Mouse (Mus musculus) heart, postnatal 25 days (tissue): ENCODE results near the gene Olfr979. TPM values are rescaled to one million over a fixed set of nuclear protein-coding genes. Genes with fewer than 3 reads are reported as not detected.
"Not testable (repeated sequence)": the region's sequence is repeated elsewhere in the genome, so short reads cannot be mapped to it uniquely, and the experiment has no call there.

ENCODE experiments used
- DNase-seq: peaks from one replicate; pipeline ENCODE4 v3.0.0; 2022; ENCODE audit warnings: low spot score
- intact Hi-C: fragments of 180-260 bp; cut with DNase I; formaldehyde crosslinking; loops from one replicate; pipeline ENCODE4 v1.15.1; 2025
- total RNA-seq, 2 experiments: library from RNA; stranded (reverse); gene quantifications; 2 replicates each; pipeline ENCODE4 v1.2.3; 2021

Gene Olfr979
- total RNA-seq, result not detected

DNA sequence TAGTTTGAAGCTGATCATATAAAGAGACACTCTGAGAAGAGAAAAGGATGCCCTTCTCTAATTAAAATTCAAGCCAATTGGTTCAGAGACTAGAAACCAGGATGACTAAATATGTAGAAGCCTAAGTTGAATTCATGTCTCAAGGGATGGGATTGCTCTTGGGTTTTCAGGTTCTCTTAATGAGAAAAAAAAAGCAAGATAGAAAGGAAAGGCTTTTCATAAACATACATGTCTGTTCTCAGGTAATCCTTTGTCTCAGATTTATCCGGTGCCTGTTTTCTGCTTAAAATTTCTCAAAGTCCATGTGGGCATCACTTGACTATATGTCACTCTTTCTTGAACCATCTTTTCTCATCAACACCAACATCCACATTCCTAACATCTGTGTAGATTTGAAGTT lies at the start of gene Olfr979:
Gene Olfr979, minus strand, starts transcription at position 101 of the 400 bp plus-strand sequence.
- intact Hi-C loops, result no loop called here
- no peak for DNase-seq

DNA sequence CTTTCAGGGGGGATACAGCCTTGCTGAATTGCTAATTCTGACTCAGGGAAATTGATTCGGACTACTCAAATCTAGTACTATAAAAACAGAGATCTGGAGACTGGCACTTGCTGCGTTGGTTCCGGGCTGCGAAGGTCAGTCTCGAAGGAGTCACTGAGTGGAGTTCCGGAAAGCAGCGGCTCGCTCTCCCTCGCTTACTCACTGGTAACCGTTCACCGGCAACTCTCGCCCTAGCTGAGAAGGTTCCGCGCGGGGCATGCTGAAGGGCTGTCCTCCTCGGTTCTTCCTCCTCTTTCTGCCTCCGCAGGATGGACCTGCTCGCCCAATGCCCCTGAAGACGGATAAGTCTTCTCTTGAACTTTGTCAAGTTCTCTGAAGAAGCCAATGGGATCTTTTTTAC lies 46.9 kb upstream of the Olfr979 start:
- no peak for DNase-seq
- intact Hi-C loops, result no loop called here

DNA sequence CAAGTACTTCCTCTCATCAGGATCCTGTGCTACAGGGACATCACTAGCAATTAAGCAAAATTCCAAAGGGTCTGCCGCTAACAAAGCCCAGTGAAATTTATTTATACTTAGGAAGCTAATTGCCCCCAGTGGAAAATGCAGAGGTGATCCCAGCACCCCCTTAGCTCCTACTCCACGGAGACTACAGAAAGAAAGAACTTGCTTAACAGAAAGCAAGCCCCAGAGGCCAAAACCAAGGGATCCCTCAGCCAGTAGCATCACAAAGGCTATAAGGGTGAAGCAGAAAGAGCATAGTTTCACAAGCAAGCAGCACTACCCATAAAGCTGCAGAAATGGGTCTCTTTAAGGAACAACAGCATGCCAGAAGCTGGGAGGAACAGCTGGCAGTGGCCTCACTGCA lies 17.9 kb upstream of the Olfr979 start, which contains the start of gene Olfr981:
Gene Olfr981, plus strand, starts transcription at position 301 of the 400 bp plus-strand sequence.
- no peak for DNase-seq
- intact Hi-C loops, result no loop called here

DNA sequence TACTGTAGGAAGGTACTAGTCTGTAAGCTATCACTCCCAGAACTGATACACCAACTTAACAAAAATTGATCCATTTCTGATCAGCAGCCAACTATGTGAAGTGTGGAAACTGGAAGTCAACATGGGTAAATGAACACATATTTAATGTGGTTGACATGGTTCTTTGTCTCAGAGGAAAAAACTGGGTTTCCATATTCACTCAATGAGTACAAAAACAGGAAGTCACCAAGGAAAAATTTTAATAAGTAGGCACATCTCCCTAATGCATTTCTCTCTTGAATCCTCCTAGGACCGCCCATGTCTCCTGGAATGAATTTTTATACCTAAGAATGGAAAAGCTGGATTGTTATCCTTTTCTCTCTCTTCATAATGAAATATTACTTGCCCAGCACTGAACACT lies 6.2 kb upstream of the Olfr979 start, which contains the start of gene Olfr980:
Gene Olfr980, minus strand, starts transcription at position 101 of the 400 bp plus-strand sequence.
- intact Hi-C loops, result no loop called here
- no peak for DNase-seq

DNA sequence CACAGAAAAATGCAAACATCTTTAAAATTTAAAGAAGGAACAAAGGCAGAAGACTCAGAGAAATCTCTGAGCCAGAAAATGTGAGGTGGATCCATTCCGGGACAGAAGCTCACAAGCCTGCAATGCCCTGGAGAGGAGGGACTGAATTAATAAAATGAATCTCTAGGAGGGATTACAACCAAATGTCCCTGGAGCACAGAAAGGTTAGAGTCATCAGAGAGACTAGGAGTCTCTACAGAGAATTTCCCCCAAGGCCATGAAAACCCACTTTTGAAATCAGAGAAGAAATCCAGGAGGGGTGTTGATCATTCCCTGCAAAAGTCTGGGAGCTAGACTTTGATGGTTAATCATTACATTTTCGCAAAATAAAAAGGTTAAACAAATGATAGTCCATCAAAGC lies 11.5 kb downstream of the Olfr979 start, which contains the start of gene Olfr978:
Gene Olfr978, plus strand, starts transcription at position 301 of the 400 bp plus-strand sequence.
- DNase-seq, result no peak

DNA sequence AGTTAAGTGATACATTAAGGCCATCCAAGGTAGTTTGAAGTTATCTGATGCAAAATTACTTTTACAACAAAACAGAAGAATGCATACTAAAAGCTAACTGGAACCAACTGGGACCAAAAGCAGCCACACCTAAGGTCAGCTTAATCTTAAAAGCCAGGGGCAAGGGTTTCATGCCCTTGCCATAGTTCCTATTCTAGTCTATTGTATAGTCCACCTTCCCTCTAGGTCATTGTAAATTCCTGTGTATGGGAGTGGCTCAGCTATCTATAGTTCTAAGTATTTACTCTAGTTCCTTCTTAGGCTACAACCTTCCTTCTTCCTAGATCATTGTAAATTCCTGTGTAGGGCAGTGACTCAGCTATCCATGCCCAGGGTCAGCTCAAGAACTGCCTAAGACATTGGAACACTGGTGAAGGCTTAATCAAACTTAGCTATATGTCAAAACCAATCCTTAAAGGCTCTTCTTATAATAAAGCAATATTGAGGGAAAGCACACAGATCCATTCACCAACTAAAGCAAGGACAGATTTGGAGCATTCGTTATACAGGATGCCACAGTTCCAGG lies 26.6 kb downstream of the Olfr979 start:
- DNase-seq, intact Hi-C loops: not testable (repeated sequence)

More for the DNA sequence above, 11.5 kb downstream of the Olfr979 start, which contains the start of gene Olfr978:
- intact Hi-C loops, result no loop called here

DNA sequence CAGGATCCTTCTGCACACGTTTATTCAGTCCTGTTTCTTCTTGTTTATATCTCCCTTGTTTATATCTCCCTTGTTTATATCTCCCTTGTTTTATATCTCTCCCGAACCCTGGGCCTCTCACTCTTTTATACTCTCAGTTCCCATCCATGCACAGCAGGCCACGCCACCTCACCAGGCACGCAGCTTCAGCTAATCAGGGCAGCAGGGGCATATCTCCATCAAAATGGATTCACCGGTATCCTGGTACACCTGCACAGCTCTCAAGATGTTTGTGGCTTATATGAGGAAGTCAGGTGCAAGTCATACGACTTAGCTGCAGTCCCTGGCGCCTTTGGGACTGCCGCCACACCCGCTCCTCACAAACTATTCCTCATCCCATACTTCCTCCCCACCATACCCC lies 42.2 kb downstream of the Olfr979 start, which contains the start of gene Olfr976:
Gene Olfr976, minus strand, starts transcription at position 101 of the 400 bp plus-strand sequence.
- intact Hi-C loops, DNase-seq: not testable (repeated sequence)

DNA sequence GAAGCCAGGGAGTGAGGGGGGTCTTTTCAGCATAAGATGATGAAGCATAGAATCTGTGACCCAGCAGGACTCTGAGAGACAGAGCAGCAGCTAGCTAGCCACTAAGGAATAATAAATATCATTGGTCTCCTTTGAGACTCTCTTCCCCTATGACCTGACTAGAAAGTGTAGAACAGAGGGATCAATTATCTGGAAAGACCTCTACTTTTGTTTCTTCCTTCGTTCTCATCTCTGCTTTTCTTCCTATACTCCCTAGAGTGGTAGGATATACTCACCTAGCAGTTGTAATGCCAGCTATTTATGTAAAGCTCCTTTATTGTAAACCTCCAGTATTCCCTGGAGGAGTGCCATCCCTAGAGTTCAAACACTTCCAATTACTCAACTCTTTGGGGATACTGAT lies 51.3 kb downstream of the Olfr979 start, which contains the start of gene Olfr975:
Gene Olfr975, minus strand, starts transcription at position 101 of the 400 bp plus-strand sequence.
- DNase-seq, result no peak
- intact Hi-C loops, result no loop called here

Other genes with a start within 250 kb of the Olfr979 start
- not detected for gene Olfr968, start 220.2 kb downstream of the Olfr979 start, total RNA-seq
- not detected for gene Olfr969, start 212.5 kb downstream of the Olfr979 start, total RNA-seq
- gene Olfr970, start 194.6 kb downstream of the Olfr979 start, total RNA-seq, result not detected
- gene Olfr971, start 166.6 kb downstream of the Olfr979 start, total RNA-seq, result not detected
- gene Olfr972, start 137.0 kb downstream of the Olfr979 start, total RNA-seq, result not detected
- not detected for gene Olfr229, start 96.1 kb downstream of the Olfr979 start, total RNA-seq
- gene Olfr974, start 66.0 kb downstream of the Olfr979 start, total RNA-seq, result not detected
- not detected for gene Olfr975, start 51.4 kb downstream of the Olfr979 start, total RNA-seq
- not detected for gene Olfr976, start 42.3 kb downstream of the Olfr979 start, total RNA-seq
- not detected for gene Olfr978, start 11.4 kb downstream of the Olfr979 start, total RNA-seq
- gene Olfr980, start 6.1 kb upstream of the Olfr979 start, total RNA-seq, result not detected
- not detected for gene Olfr981, start 18.0 kb upstream of the Olfr979 start, total RNA-seq
- gene Olfr982, start 70.4 kb upstream of the Olfr979 start, total RNA-seq, result not detected
- gene Olfr983, start 90.1 kb upstream of the Olfr979 start, total RNA-seq, result not detected
- not detected for gene Olfr984, start 110.7 kb upstream of the Olfr979 start, total RNA-seq
- gene Olfr985, start 126.7 kb upstream of the Olfr979 start, total RNA-seq, result not detected
- gene Tmem225, start 144.7 kb upstream of the Olfr979 start, total RNA-seq, result not detected
- gene Olfr986, start 177.5 kb upstream of the Olfr979 start, total RNA-seq, result not detected
- gene Zfp202, start 188.9 kb upstream of the Olfr979 start, total RNA-seq, result 1 to 10 TPM; 2.4 TPM